Mouse (Mus musculus) kidney, embryonic 14.5 days (tissue): Measurements from ENCODE around the gene Pip5k1c. TPM values are rescaled to one million over a fixed set of nuclear protein-coding genes. Genes with fewer than 3 reads are reported as not detected.

Experiments
- ATAC-seq: fragments of 200-750 bp; cut with Nextera tagmentation; 2 replicates; pipeline ENCODE4 v1.8.0; 2017; ENCODE audit warnings: moderate number of reproducible peaks, mild to moderate bottlenecking, moderate TSS enrichment, moderate library complexity; ENCODE audit not compliant: low FRiP score, low TSS enrichment
- H3K27ac ChIP-seq: fragments of 300-500 bp; sonication (generic); 2 replicates; pipeline ENCODE4 v1.5.1; 2014; ENCODE audit warnings: low read depth, mild to moderate bottlenecking, low read length, moderate library complexity, mixed read lengths
- H3K27me3 ChIP-seq: fragments of 300-500 bp; sonication (generic); 2 replicates; pipeline ENCODE4 v1.6.1; 2014; ENCODE audit warnings: mild to moderate bottlenecking, low read length; ENCODE audit not compliant: control insufficient read depth, insufficient read depth
- H3K36me3 ChIP-seq: fragments of 300-500 bp; sonication (generic); 2 replicates; pipeline ENCODE4 v1.6.1; 2014; ENCODE audit warnings: low read length, mixed read lengths; ENCODE audit not compliant: control insufficient read depth, insufficient read depth
- H3K4me1 ChIP-seq: fragments of 300-500 bp; sonication (generic); 2 replicates; pipeline ENCODE4 v1.6.1; 2014; ENCODE audit warnings: low read length, mixed read lengths; ENCODE audit not compliant: control insufficient read depth, insufficient read depth
- H3K4me2 ChIP-seq: fragments of 300-500 bp; sonication (generic); replicated peaks from 2 replicates; pipeline ENCODE4 v1.6.1; 2014; ENCODE audit warnings: low read depth, mild to moderate bottlenecking, low read length
- H3K4me3 ChIP-seq: fragments of 300-500 bp; sonication (generic); 2 replicates; pipeline ENCODE4 v1.5.1; 2014; ENCODE audit warnings: mild to moderate bottlenecking, low read length
- H3K9ac ChIP-seq: fragments of 300-500 bp; sonication (generic); 2 replicates; pipeline ENCODE4 v1.6.1; 2014; ENCODE audit warnings: low read depth, mild to moderate bottlenecking, low read length, moderate library complexity
- H3K9me3 ChIP-seq: fragments of 300-500 bp; sonication (generic); 2 replicates; pipeline ENCODE4 v1.6.1; 2016; ENCODE audit warnings: low read length; ENCODE audit not compliant: control insufficient read depth
- WGBS: fragments of 180-500 bp; shearing (Covaris S2); extraction: QIAGEN DNeasy Blood & Tissue Kit; methylation state at CpG from one replicate; pipeline ENCODE4 v1.1.7; 2014; 5-methylcytosine and 5-hydroxymethylcytosine counted together
- polyA plus RNA-seq: library from polyadenylated mRNA; unstranded; fragments of >200 nt; fragmentation: Nextera tagmentation; extraction: Ambion mirVana; gene quantifications from 2 replicates; pipeline ENCODE4 v1.2.1, GENCODE M21; 2014

Pip5k1c gene
- polyA plus RNA-seq, 1 experiment from 2014 or later: 60.7 TPM

DNA sequence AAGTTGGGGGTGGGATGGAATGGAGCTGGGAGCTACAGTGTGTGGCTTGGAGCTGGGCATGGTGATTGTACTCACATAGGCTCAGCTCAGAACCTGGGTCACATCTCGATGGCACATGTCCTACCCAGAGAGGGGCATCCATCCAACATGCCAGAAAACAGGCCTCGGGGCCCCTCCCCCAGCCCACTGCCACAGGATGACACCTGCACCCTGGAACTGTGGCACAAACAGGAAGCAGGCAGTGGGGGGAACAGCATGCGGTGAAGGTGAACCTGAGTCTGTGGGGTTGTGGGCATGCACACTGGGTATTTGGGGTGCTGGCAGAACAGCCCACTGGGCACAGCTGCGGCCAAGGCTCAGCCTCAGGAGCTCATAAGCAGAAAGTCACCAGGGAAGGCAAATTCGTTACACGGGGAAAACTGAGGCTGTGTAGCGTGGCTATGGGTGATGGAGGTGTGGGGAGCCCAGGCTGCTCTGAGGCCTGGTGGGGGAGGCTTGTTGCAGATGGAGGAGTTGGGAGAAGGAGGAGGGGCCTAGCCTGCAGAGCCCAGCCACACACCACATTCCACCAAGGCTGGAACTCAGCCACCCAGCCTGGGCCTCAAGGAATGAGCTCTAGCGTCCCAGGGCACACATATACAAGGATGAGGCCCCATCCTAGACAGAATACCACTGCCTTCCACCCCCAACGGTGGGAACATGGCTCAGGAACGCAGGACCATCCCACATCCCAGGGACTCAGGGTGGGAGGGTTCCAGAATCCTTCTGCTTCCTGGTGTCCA, 36.6 kb downstream of the Pip5k1c start:
- Histone ChIP-seq H3K4me2 (peak overlapping the region; percentile 34), H3K27me3 (peaks cover 9% of the 10 kb centered on the region), H3K9ac (peak overlapping the region; percentile 34; the same call in 1 of the 2 replicates), H3K4me1 (peaks cover 24% of the 10 kb centered on the region; the same call in 1 of the 2 replicates), H3K4me3 (peak overlapping the region; percentile 18; the same call in 1 of the 2 replicates), H3K9me3 (no peaks in the 10 kb centered on the region), H3K36me3 (peaks cover 29% of the 10 kb centered on the region), H3K27ac (peak overlapping the region; percentile 87)
- ATAC-seq: peak; percentile 41; the same call in 1 of the 2 replicates
- 62% methylated on average over 10 of the region's 10 CpGs for WGBS

DNA sequence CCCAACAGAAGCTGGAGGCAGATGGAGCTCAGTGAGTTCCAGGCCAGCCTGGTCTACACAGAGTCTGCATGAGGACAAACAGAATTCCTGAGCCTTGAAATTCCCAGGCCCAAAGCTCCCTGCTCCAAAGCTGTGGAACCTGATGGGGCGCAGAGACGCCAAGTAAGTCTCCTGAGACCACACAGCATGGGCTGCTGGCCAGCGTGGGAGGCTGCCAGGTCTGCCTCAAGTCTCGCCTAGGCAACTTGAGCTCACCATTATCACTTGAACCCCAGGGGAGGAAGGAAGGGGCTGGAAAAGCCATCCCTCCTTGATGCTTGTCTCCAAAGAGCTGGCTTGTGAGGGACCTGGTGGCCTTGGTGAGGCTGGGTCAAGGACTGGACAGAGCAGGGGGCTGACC, 37.2 kb downstream of the Pip5k1c start:
- Histone ChIP-seq H3K4me1 (peaks cover 31% of the 10 kb centered on the region), H3K9me3 (no peaks in the 10 kb centered on the region), H3K27me3 (peaks cover 9% of the 10 kb centered on the region), H3K36me3 (peaks cover 23% of the 10 kb centered on the region), H3K4me3 (peak overlapping the region; percentile 9; the same call in 1 of the 2 replicates), H3K4me2 (peak overlapping the region; percentile 34; the same call in 1 of the 2 replicates), H3K9ac (peak overlapping the region; percentile 34; the same call in 1 of the 2 replicates), H3K27ac (peak overlapping the region; percentile 87)
- WGBS: 61% methylated on average over 4 of the region's 4 CpGs
- ATAC-seq: no peak

DNA sequence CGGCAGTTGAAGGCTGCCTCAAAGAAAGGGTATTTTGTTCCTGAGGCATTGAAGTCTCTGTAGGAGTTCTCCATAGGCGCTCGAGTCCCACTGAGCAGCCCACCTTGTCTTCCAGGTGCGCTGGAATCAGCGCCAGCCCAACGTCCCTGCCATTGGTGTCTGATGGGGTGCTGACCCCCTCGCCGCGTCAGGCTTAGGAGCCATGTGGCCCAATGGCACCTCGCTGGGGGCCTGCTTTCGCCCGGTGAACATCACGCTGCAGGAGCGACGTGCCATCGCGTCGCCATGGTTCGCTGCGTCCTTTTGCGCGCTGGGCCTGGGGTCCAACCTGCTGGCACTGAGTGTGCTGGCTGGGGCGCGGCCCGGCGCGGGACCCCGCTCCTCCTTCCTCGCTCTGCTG, 39.5 kb downstream of the Pip5k1c start:
- no peak overlapping the region for H3K27ac ChIP-seq
- peaks cover 9% of the 10 kb centered on the region for H3K27me3 ChIP-seq
- peak overlapping the region; percentile 29 for H3K4me2 ChIP-seq
- peaks cover 42% of the 10 kb centered on the region for H3K4me1 ChIP-seq
- WGBS: 25% methylated on average over 29 of the region's 29 CpGs
- no peaks in the 10 kb centered on the region for H3K9me3 ChIP-seq
- H3K9ac ChIP-seq: peak overlapping the region; percentile 42; the same call in 1 of the 2 replicates
- no peaks in the 10 kb centered on the region; the same call in 1 of the 2 replicates for H3K36me3 ChIP-seq
- ATAC-seq: no peak
- H3K4me3 ChIP-seq: peak overlapping the region; percentile 17

GRCm38 (mm10) chr10:81334324-81334723, 41.6 kb downstream of the Pip5k1c start:
- Histone ChIP-seq H3K4me2 (no peak overlapping the region), H3K27me3 (peaks cover 9% of the 10 kb centered on the region), H3K36me3 (no peaks in the 10 kb centered on the region), H3K4me1 (peaks cover 32% of the 10 kb centered on the region), H3K4me3 (no peak overlapping the region), H3K9ac (no peak overlapping the region), H3K9me3 (no peaks in the 10 kb centered on the region), H3K27ac (no peak overlapping the region)
- ATAC-seq: 0 out of 2 replicates have a peak, but pooled peaks have one; percentile 1
- WGBS: 50% methylated on average over 11 of the region's 11 CpGs

GRCm38 (mm10) chr10:81335393-81336340, 42.9 kb downstream of the Pip5k1c start:
- Histone ChIP-seq H3K4me3 (no peak overlapping the region), H3K4me1 (peaks cover 26% of the 10 kb centered on the region), H3K9me3 (no peaks in the 10 kb centered on the region), H3K36me3 (no peaks in the 10 kb centered on the region), H3K9ac (no peak overlapping the region), H3K4me2 (no peak overlapping the region; the same call in 1 of the 2 replicates), H3K27me3 (peaks cover 9% of the 10 kb centered on the region), H3K27ac (peak overlapping the region; percentile 52)
- WGBS: 42% methylated on average over 12 of the region's 19 CpGs
- ATAC-seq: peak; percentile 41

- Histone ChIP-seq H3K4me2 (no peak overlapping the region), H3K9me3 (no peaks in the 10 kb centered on the region), H3K27ac (peak overlapping the region; percentile 52; the same call in 1 of the 2 replicates), H3K27me3 (peaks cover 9% of the 10 kb centered on the region), H3K4me3 (no peak overlapping the region), H3K9ac (no peak overlapping the region), H3K36me3 (no peaks in the 10 kb centered on the region), H3K4me1 (peaks cover 26% of the 10 kb centered on the region)
- WGBS: 70% methylated on average over 4 of the region's 4 CpGs
- ATAC-seq: no peak
Observed at GRCm38 (mm10) chr10:81336558-81336957, 43.8 kb downstream of the Pip5k1c start.

DNA sequence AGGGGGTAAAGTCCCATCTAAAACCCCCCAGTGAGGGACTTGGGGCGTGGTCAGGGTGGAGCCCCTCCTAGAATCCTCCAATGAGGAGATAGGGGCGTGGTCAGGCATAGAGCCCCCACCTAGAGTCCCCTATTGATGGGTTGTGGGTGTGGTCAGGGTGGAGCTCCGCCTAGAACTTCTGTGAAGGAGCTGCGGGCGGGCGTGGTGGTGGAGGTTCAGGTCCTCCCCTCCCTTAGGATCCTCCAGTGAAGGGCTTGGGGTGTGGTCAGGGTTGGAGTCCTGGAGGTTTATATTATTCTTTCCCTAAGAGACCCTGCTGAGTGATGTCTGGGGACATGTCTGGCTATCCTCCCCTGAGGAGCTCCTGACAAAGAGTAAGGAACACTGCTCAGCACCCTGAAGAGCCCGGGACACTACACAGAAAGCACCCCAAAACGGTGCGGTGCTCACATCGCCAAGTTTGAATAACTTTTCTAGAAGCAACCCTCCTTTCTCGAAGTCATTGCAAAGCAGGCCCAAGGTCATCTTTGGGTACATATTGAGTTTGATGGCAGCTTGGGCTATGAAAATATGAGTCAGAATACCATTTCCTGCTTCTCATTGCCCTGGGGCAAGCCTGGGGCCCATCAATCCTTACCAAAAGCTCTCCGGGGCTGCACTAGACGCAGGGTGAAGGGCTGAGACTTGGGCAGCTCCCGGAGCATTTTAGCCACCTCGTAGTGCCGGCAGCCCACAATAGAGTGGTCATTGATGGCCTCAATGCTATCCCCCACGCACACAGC, 48.0 kb downstream of the Pip5k1c start:
- WGBS: 41% methylated on average over 17 of the region's 17 CpGs
- H3K4me1 ChIP-seq: peaks cover 12% of the 10 kb centered on the region; the same call in 1 of the 2 replicates
- no peaks in the 10 kb centered on the region for H3K9me3 ChIP-seq
- H3K4me2 ChIP-seq: no peak overlapping the region
- H3K4me3 ChIP-seq: no peak overlapping the region
- no peaks in the 10 kb centered on the region for H3K36me3 ChIP-seq
- H3K27ac ChIP-seq: no peak overlapping the region
- ATAC-seq: no peak
- H3K27me3 ChIP-seq: peaks cover 22% of the 10 kb centered on the region
- no peak overlapping the region for H3K9ac ChIP-seq

DNA sequence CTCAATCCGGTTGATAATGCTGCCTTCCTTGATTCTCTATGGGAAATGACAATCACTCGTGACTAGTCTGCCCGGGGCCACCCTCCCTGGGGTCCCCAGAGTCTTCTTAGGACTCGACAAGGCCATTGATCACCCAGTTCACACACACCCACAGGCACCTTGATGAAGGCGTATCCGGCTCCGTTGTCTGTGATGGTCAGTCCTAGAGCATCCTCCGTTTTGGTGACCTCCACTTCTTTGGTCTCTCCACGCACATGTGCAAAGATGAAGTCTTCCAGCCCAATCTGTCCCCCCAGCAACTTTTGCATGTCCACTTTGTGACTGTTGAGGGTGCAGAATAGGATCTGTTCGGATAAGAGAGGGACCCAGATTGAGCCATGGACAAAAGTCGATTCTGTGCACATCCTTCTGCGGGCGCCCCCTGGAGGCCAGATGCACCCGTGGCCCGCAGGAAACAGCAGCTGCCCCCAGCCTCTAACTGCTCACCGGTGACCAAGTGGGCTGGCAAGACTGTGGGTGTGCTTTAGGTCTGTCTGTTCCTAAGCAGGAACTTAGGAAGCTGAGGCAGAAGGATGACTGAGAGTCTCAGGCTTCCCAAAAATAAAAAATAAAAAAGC, 48.7 kb downstream of the Pip5k1c start:
- no peaks in the 10 kb centered on the region for H3K36me3 ChIP-seq
- H3K27me3 ChIP-seq: peaks cover 22% of the 10 kb centered on the region
- H3K4me1 ChIP-seq: peaks cover 7% of the 10 kb centered on the region; the same call in 1 of the 2 replicates
- WGBS: 35% methylated on average over 16 of the region's 16 CpGs
- no peak for ATAC-seq
- H3K9ac ChIP-seq: no peak overlapping the region
- no peak overlapping the region for H3K27ac ChIP-seq
- H3K4me2 ChIP-seq: no peak overlapping the region
- no peaks in the 10 kb centered on the region for H3K9me3 ChIP-seq
- H3K4me3 ChIP-seq: no peak overlapping the region
